Mouse (Mus musculus): ENCODE results near the gene Brd2. TPM values are rescaled to one million over a fixed set of nuclear protein-coding genes. Genes with fewer than 3 reads are reported as not detected.

Gene Brd2
- polyA plus RNA-seq, 1 experiment from 2014 or later, result 106 TPM

DNA sequence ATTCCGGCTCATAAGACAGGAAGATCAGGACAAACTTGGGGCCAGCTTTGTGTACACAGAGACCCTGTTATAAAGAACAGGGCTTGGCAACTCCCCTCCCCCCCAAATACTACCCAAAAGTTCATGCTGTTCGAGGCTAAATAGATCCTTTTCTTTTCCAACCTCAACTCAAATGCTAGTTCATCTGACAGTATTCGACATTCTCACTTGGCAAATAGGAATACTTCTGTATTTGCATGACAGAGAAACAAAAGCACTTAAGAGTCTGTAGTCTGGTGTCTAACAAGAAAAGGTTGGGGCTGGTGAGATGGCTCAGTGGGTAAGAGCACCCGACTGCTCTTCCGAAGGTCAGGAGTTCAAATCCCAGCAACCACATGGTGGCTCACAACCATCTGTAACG, 14.0 kb downstream of the Brd2 start:
- peaks cover 46% of the 10 kb centered on the region for H3K36me3 ChIP-seq
- WGBS, result 75% methylated on average over 5 of the region's 6 CpGs
- H3K27ac ChIP-seq, result no peak overlapping the region
- H3K4me1 ChIP-seq, result 0 out of 2 replicates have a peak, but pooled peaks cover 2% of the 10 kb centered on the region
- no peak overlapping the region for H3K9ac ChIP-seq
- H3K9me3 ChIP-seq, result no peaks in the 10 kb centered on the region
- ATAC-seq (ENCODE audit: borderline replicate concordance, extremely low read depth, low FRiP score, low TSS enrichment), result no peak
- H3K4me2 ChIP-seq, result no peak overlapping the region
- no peaks in the 10 kb centered on the region for H3K27me3 ChIP-seq
- H3K4me3 ChIP-seq, result no peak overlapping the region

DNA sequence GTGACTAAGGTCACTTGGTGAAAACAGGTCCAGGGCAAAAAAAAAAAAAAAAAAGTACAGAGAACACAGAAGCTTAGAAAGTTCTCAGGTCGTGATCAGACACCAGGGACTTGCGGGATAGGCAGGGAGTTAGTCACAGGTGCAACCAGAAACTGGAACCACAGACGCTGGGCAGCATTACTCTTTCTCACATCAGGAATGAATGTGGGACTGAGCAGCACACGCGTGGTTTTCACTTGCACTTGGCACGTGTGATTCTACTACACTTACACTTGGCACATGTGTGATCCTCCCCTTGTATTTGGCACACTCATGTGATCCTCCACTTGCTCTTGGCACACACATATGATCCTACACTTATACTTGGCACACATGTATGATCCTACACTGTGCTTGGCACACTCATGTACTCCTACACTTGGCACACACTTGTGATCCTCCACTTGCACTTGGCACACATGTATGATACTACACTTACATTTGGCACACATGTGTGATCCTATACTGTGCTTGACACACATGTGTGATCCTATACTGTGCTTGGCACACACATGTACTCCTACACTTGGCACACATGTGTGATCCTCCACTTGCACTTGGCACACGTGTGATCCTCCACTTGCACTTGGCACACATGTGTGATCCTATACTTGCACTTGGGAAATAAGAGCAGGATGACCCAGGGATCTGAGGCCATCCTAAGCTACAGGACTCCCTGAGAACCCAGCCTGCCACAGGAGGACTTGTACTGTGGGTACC, 15.1 kb downstream of the Brd2 start:
- Histone ChIP-seq H3K27me3 (no peaks in the 10 kb centered on the region), H3K4me3 (no peak overlapping the region), H3K9ac (no peak overlapping the region), H3K4me1 (0 out of 2 replicates have a peak, but pooled peaks cover 2% of the 10 kb centered on the region), H3K36me3 (peaks cover 35% of the 10 kb centered on the region), H3K27ac (no peak overlapping the region), H3K4me2 (no peak overlapping the region), H3K9me3 (no peaks in the 10 kb centered on the region)
- no peak for ATAC-seq (ENCODE audit: borderline replicate concordance, extremely low read depth, low FRiP score, low TSS enrichment)
- 77% methylated on average over 7 of the region's 7 CpGs for WGBS

DNA sequence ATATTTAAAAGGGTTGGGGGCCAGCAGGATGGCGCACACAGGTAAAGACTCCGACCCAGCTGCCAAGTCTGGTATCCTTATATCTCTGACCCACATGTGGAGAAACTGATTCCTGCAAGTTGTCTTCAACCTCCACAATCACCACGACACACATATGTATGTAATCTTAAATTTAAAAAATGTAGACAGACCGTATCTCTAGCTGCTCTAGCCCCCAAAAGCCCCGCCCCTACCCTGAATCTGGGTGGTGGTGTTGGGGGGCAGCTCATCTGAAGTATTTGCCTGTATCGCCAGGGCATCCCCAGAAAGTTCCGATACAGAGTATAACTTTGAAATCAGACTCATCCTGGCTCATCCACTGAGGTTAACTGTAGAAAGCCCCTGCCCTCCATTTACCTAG, 15.9 kb downstream of the Brd2 start:
- Histone ChIP-seq H3K4me3 (no peak overlapping the region), H3K9me3 (no peaks in the 10 kb centered on the region), H3K27ac (no peak overlapping the region), H3K9ac (no peak overlapping the region), H3K27me3 (no peaks in the 10 kb centered on the region), H3K36me3 (peaks cover 27% of the 10 kb centered on the region), H3K4me1 (peaks cover 4% of the 10 kb centered on the region; the same call in 1 of the 2 replicates), H3K4me2 (no peak overlapping the region)
- no peak for ATAC-seq (ENCODE audit: borderline replicate concordance, extremely low read depth, low FRiP score, low TSS enrichment)
- WGBS, result 80% methylated on average over 7 of the region's 7 CpGs

DNA sequence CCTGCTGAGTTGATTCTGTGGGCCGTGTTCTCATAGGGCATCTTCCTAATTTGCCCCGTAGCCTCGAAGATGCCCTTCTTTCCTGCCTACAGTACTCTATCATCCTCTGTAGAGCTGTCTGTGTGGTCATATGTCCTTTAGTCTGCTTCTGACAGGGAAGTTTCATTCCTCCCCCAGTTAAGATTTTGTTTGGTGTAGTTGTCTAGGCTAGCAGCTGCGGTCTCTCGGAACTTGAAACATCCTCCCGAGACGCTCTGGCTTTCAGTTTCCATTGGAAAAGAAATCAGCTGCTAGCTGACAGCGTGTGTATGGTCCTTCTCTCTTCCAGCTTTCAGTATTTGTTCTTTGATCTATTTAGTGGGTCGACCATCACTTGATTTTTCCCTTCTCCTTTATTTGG, 17.6 kb downstream of the Brd2 start:
- no peak for ATAC-seq (ENCODE audit: borderline replicate concordance, extremely low read depth, low FRiP score, low TSS enrichment)
- H3K9ac ChIP-seq, result no peak overlapping the region
- no peak overlapping the region for H3K27ac ChIP-seq
- 71% methylated on average over 9 of the region's 9 CpGs for whole genome bisulfite sequencing
- H3K4me1 ChIP-seq, result peaks cover 3% of the 10 kb centered on the region; the same call in 1 of the 2 replicates
- peaks cover 10% of the 10 kb centered on the region for H3K36me3 ChIP-seq
- H3K4me3 ChIP-seq, result no peak overlapping the region
- H3K27me3 ChIP-seq, result no peaks in the 10 kb centered on the region
- no peaks in the 10 kb centered on the region for H3K9me3 ChIP-seq
- H3K4me2 ChIP-seq, result no peak overlapping the region

DNA sequence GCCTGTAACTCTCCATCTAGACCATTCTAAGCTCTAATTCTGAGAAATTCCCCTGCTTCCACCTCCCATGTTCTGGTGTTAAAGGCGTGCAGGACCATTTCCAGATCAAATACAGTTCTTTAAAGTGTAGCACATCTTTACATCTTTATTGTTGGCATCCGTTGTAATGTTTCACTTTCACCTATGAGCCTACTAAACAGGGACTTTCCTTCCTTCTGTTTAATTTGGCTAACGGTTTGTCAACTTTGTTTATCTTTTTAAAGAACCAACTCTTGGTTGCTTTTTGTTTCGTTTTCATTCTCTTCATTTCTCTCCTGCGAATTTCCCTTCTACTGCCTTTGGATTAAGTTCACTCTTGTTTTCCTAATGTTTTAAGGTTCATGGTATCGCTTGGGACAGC, 19.6 kb downstream of the Brd2 start:
- Histone ChIP-seq H3K27me3 (no peaks in the 10 kb centered on the region), H3K9me3 (no peaks in the 10 kb centered on the region), H3K9ac (no peak overlapping the region), H3K36me3 (no peaks in the 10 kb centered on the region), H3K27ac (no peak overlapping the region), H3K4me2 (no peak overlapping the region), H3K4me3 (no peak overlapping the region), H3K4me1 (peaks cover 14% of the 10 kb centered on the region; the same call in 1 of the 2 replicates)
- no peak for ATAC-seq (ENCODE audit: borderline replicate concordance, extremely low read depth, low FRiP score, low TSS enrichment)
- 59% methylated on average over 6 of the region's 6 CpGs for WGBS

DNA sequence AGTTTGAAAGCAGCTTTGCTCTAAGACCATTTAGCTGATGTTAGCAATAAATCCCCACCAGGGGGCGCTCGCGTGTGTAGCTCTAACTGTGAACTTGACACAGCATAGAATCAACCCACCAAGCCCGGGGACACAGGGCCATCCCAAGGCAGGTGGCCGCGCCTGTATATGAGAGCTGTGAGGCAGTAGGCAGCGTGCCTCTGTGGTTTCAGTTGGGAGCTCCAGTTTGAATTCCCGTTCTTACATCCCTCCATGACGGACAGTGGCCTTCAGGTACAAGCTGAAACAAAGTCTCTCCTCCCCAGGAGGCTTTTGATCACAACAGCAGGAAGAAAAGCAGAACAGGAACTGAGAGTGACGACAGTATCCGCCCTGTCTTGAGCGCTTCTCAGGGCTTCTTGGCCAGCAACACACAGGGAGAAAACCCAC, 20.8 kb downstream of the Brd2 start:
- no peaks in the 10 kb centered on the region for H3K9me3 ChIP-seq
- no peaks in the 10 kb centered on the region for H3K36me3 ChIP-seq
- 5% methylated on average over 12 of the region's 12 CpGs for WGBS
- H3K27me3 ChIP-seq, result no peaks in the 10 kb centered on the region
- peaks cover 14% of the 10 kb centered on the region; the same call in 1 of the 2 replicates for H3K4me1 ChIP-seq
- no peak overlapping the region for H3K9ac ChIP-seq
- no peak overlapping the region for H3K27ac ChIP-seq
- ATAC-seq (ENCODE audit: borderline replicate concordance, extremely low read depth, low FRiP score, low TSS enrichment), result peak; percentile 73
- peak overlapping the region; percentile 42 for H3K4me2 ChIP-seq
- peak overlapping the region; percentile 16 for H3K4me3 ChIP-seq

DNA sequence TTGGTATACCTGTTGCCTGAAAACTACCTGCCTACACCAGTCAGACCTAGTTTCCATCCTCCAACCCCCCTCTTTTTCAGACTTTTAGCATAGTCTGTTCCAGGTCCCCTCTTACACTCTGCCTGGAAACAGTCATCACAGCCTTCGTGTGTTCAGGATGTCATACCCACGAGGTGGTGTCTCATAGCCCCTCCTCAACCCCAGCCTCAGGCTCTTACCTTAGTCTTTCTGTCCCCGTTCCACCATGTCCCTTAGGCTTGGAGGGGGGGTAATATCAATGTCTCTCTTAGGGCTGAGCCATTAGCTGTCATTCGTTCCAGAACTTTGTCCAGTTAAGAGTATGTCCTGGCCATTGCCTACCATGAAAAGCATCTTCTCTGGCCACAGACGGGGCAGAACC, 21.2 kb downstream of the Brd2 start:
- H3K9me3 ChIP-seq, result no peaks in the 10 kb centered on the region
- 27% methylated on average over 5 of the region's 5 CpGs for WGBS
- H3K36me3 ChIP-seq, result no peaks in the 10 kb centered on the region
- H3K27ac ChIP-seq, result no peak overlapping the region
- no peak overlapping the region for H3K4me3 ChIP-seq
- H3K4me2 ChIP-seq, result peak overlapping the region; percentile 42; the same call in 1 of the 2 replicates
- peaks cover 14% of the 10 kb centered on the region; the same call in 1 of the 2 replicates for H3K4me1 ChIP-seq
- ATAC-seq (ENCODE audit: borderline replicate concordance, extremely low read depth, low FRiP score, low TSS enrichment), result no peak
- H3K27me3 ChIP-seq, result no peaks in the 10 kb centered on the region
- H3K9ac ChIP-seq, result no peak overlapping the region

DNA sequence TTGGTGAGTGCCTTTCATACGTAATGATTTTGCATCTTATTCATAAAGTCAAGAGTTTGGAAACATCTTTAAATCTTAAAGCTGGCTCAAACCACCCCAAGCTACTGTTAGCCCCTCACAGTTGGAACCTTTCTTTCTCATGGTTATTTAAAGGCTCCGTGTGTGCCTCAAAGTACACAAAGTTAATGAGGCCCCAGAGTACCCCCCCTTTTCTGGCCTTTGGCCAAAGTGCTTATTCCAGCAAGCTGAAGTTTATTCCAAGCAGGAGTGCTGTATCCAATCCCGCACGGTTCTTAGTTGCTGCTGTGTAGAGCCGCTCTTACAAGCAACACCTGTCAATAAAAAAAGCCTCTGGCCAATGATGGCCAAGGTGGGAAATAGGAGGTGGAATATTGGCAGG, 22.9 kb downstream of the Brd2 start:
- no peak overlapping the region for H3K9ac ChIP-seq

DNA sequence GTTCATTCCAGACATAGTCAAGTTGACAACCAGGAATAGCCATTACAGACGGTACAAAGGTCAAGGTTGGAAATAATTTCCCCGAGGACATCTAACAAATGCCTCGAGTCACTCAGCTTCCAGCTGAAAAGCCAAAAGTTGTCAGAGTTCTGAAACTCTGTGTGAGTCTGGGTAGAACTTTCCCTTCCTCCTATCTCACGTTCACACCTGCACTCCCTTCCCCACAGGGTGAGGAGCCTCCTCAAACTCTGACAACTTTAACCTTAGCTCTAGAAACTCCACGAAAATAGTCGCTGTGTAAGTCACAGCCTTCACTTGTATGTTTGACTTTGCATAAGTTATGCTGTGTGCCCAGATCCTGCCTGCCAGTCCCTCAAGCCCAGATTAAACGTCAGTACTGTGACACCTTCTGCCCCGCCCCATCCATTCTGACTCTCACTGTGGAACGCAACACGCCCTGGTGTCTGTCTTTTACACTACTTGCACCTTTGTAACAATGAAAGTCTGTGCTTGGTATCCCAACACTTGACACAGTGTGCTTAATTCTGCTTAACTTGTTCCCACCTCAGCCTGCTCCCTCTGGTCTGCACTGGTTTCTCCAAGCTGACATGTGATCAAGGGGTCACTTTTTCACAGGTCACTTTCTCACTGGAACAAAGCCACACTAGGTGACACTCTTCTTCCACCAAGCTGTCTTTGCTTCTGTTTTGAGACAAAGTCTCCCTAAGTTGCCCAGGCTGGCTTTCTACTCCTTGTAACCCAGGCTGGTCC, 23.5 kb downstream of the Brd2 start:
- WGBS, result 28% methylated on average over 10 of the region's 10 CpGs
- Histone ChIP-seq H3K36me3 (no peaks in the 10 kb centered on the region), H3K9me3 (no peaks in the 10 kb centered on the region), H3K9ac (no peak overlapping the region), H3K4me3 (no peak overlapping the region), H3K27me3 (no peaks in the 10 kb centered on the region), H3K4me1 (peaks cover 14% of the 10 kb centered on the region; the same call in 1 of the 2 replicates), H3K27ac (no peak overlapping the region), H3K4me2 (no peak overlapping the region)
- ATAC-seq (ENCODE audit: borderline replicate concordance, extremely low read depth, low FRiP score, low TSS enrichment), result no peak

More for the DNA sequence above, 22.9 kb downstream of the Brd2 start:
- Histone ChIP-seq H3K4me2 (no peak overlapping the region), H3K4me1 (peaks cover 14% of the 10 kb centered on the region; the same call in 1 of the 2 replicates), H3K9me3 (no peaks in the 10 kb centered on the region), H3K4me3 (no peak overlapping the region), H3K27ac (no peak overlapping the region), H3K36me3 (no peaks in the 10 kb centered on the region), H3K27me3 (no peaks in the 10 kb centered on the region)
- ATAC-seq (ENCODE audit: borderline replicate concordance, extremely low read depth, low FRiP score, low TSS enrichment), result no peak
- 30% methylated on average over 5 of the region's 5 CpGs for WGBS

DNA sequence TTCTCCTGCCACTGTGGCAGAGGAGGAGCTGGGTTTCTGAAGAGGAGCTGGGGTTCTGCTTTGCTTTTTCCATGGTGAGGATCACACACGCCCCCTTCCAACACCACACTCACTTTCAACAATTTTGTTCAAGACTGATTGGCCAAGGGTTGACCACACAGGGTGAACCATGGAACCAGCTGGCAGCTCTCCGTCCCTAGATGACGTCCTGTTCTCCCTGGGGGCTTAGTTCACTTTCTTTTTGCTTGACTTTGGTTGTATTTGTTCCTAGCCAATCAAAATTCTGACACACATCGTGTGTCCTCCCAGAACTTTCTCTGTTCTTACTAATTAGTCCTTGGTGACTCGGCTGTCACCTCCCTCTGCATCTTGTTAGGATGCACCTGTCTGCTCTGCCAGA, 25.2 kb downstream of the Brd2 start:
- Histone ChIP-seq H3K27me3 (peaks cover under 1% of the 10 kb centered on the region; the same call in 1 of the 2 replicates), H3K4me3 (no peak overlapping the region), H3K27ac (no peak overlapping the region), H3K9ac (no peak overlapping the region), H3K36me3 (no peaks in the 10 kb centered on the region), H3K4me2 (no peak overlapping the region), H3K4me1 (peaks cover 18% of the 10 kb centered on the region; the same call in 1 of the 2 replicates), H3K9me3 (no peaks in the 10 kb centered on the region)
- 59% methylated on average over 5 of the region's 5 CpGs for WGBS
- no peak for ATAC-seq (ENCODE audit: borderline replicate concordance, extremely low read depth, low FRiP score, low TSS enrichment)

DNA sequence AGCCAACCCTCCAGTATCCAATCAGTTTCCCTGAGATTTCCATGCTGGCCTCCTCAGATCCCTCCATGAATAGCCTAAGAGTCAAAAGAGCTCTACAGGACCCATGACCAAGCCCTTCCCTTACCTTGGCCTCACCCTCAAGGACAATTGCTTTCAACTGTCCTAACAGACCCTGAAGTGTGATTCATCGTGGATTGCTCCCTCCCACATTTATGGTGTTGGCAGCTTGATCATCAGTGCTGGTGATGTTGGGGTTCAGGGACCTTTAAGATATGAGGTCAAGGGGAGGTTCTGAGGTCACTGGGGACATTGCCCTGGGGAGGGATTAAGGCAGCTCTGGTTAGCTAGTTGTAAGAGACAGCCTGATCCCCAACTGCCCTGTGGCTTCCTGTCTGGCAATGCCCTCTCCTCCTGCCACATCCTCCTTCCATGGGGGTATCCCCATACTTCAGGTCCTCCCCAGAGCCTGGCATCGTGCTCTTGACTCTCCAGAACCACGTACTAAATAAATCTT, 25.9 kb downstream of the Brd2 start:
- 75% methylated on average over 3 of the region's 3 CpGs for WGBS
- Histone ChIP-seq H3K27me3 (peaks cover 4% of the 10 kb centered on the region; the same call in 1 of the 2 replicates), H3K36me3 (no peaks in the 10 kb centered on the region), H3K27ac (no peak overlapping the region), H3K4me2 (no peak overlapping the region), H3K9me3 (no peaks in the 10 kb centered on the region), H3K4me3 (no peak overlapping the region), H3K9ac (no peak overlapping the region), H3K4me1 (peaks cover 16% of the 10 kb centered on the region; the same call in 1 of the 2 replicates)
- ATAC-seq (ENCODE audit: borderline replicate concordance, extremely low read depth, low FRiP score, low TSS enrichment), result no peak

All from lung, embryonic 15.5 days (tissue).